ENCODE assay signal across 10 mouse cellular contexts in the genomic region with DNA sequence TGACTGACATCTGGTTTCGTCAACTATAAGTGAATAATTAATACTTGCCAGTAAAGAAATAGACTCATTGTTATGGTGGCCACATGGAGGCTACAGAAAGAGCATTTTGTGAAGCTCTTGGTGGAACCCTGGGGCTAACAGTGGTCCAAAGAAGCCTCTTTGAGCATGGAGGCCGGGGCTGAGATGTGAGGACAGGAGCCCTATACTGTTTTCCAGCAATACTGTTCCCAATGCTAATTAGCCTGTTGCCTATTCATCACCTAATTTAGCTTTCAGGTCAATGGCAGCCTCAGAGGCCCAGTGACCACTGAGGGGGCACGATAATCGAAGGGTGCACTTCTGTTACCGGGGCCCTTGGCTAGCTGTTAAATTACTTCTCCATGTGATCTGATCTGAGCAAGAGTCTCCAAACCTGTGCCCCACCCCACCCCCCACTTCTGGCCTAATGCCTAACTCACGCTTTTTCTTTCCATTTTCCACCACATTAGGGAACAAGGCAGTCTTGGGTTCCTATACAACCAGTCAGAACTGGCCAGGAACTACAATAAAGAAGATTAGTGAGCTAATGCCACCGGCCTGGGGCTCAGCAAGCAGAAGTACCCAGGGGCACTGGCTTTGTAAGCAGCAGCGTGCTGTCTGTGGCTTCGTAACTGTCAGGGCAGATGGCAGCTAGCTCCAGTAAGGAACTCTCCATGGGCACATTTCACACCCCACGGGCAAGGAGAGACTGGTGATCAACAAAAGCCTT. TPM values are rescaled to one million over a fixed set of nuclear protein-coding genes. Genes with fewer than 3 reads are reported as not detected.
DNase-seq lines count a peak whose midpoint lies in the region; ATAC-seq and TF ChIP-seq lines count a peak whose summit lies in the region.
"Had no signal": no experiment of that assay in that cellular context is flagged by ENCODE, and none has a peak within 500 bp of the region (broad histone marks: within the 10 kb centered on the region; RNA-seq: fewer than 3 reads in every experiment).

No protein-coding gene starts in this region.

- peaks cover 44% of the 10 kb centered on the region for H3K4me1 ChIP-seq in hindbrain, embryonic 15.5 days (replicated peaks)
- peaks cover 21% of the 10 kb centered on the region for H3K4me1 ChIP-seq in neural tube, embryonic 14.5 days (ENCODE audit: control insufficient read depth, insufficient read depth, low read length)
- H3K4me1 ChIP-seq in intestine, postnatal 0 days (replicated peaks; ENCODE audit: control insufficient read depth, insufficient read depth, low read length), result no peaks in the 10 kb centered on the region

- no peaks in the 10 kb centered on the region for H3K9me3 ChIP-seq in hindbrain, embryonic 15.5 days
- no peaks in the 10 kb centered on the region for H3K9me3 ChIP-seq in neural tube, embryonic 14.5 days (ENCODE audit: control insufficient read depth, low read length)
- no peaks in the 10 kb centered on the region for H3K9me3 ChIP-seq in intestine, postnatal 0 days (ENCODE audit: control insufficient read depth)
- H3K9me3 ChIP-seq: G1E; heart, embryonic 13.5 days had no signal

- H3K27me3 ChIP-seq in hindbrain, embryonic 15.5 days, result no peaks in the 10 kb centered on the region
- peaks cover 3% of the 10 kb centered on the region; the same call in 1 of the 2 replicates for H3K27me3 ChIP-seq in neural tube, embryonic 14.5 days (ENCODE audit: control insufficient read depth, insufficient read depth, low read length)
- peaks cover 11% of the 10 kb centered on the region for H3K27me3 ChIP-seq in intestine, postnatal 0 days (replicated peaks; ENCODE audit: control insufficient read depth, insufficient read depth, low read length)

- WGBS in hindbrain, embryonic 15.5 days, result 12% methylated on average over 10 of the region's 10 CpGs
- WGBS in neural tube, embryonic 14.5 days, result 16% methylated on average over 10 of the region's 10 CpGs
- WGBS in intestine, postnatal 0 days, result 87% methylated on average over 10 of the region's 10 CpGs

- no peaks in the 10 kb centered on the region for H3K36me3 ChIP-seq in hindbrain, embryonic 15.5 days
- no peaks in the 10 kb centered on the region for H3K36me3 ChIP-seq in neural tube, embryonic 14.5 days (ENCODE audit: control insufficient read depth, insufficient read depth, low read length)
- no peaks in the 10 kb centered on the region for H3K36me3 ChIP-seq in intestine, postnatal 0 days (ENCODE audit: control insufficient read depth, insufficient read depth)
- H3K36me3 ChIP-seq: G1E; heart, embryonic 13.5 days had no signal

- peak overlapping the region; percentile 82 for H3K4me2 ChIP-seq in hindbrain, embryonic 15.5 days
- H3K4me2 ChIP-seq in neural tube, embryonic 14.5 days (ENCODE audit: low read depth, low read length), result peak overlapping the region; percentile 92
- H3K4me2 ChIP-seq in intestine, postnatal 0 days (replicated peaks; ENCODE audit: low read depth), result no peak overlapping the region

- TF ChIP-seq CTCF in intestine, postnatal 0 days (IDR thresholded peaks at IDR 0.05; ENCODE audit: low read depth), result no peak

- peak; percentile 37 for DNase-seq in kidney, adult 11 months
- DNase-seq in kidney, postnatal 4 days, result no peak
- DNase-seq in cerebellum, adult 9-11 months, result peak; percentile 78
- no peak for DNase-seq in c-Kit-positive CD71-positive TER-119-positive erythroid progenitor cells, embryonic 14.5 days (ENCODE audit: low spot score)
- DNase-seq in lung, postnatal 25 days (ENCODE audit: low spot score), result no peak

- peak overlapping the region; percentile 82 for H3K9ac ChIP-seq in hindbrain, embryonic 15.5 days
- H3K9ac ChIP-seq in neural tube, embryonic 14.5 days (replicated peaks; ENCODE audit: low read depth, low read length), result peak overlapping the region; percentile 34; the same call in 1 of the 2 replicates
- H3K9ac ChIP-seq in intestine, postnatal 0 days (ENCODE audit: low read depth, low read length), result no peak overlapping the region
- H3K9ac ChIP-seq: heart, embryonic 13.5 days had no signal

- peak; percentile 25; the same call in 1 of the 2 replicates for ATAC-seq in hindbrain, embryonic 15.5 days (ENCODE audit: low FRiP score, low read depth)
- peak; percentile 25; the same call in 1 of the 2 replicates for ATAC-seq in neural tube, embryonic 14.5 days (ENCODE audit: low read depth)
- no peak for ATAC-seq in intestine, postnatal 0 days

- H3K27ac ChIP-seq in hindbrain, embryonic 15.5 days (replicated peaks), result peak overlapping the region; percentile 85
- peak overlapping the region; percentile 46 for H3K27ac ChIP-seq in neural tube, embryonic 14.5 days (ENCODE audit: low read depth, low read length)
- no peak overlapping the region for H3K27ac ChIP-seq in intestine, postnatal 0 days (ENCODE audit: low read depth, low read length)
- H3K27ac ChIP-seq: heart, embryonic 13.5 days had no signal

- peak overlapping the region; percentile 59 for H3K4me3 ChIP-seq in hindbrain, embryonic 15.5 days
- H3K4me3 ChIP-seq in neural tube, embryonic 14.5 days (ENCODE audit: low read depth, low read length), result peak overlapping the region; percentile 97
- H3K4me3 ChIP-seq in intestine, postnatal 0 days (ENCODE audit: low read depth, low read length), result no peak overlapping the region
- H3K4me3 ChIP-seq: heart, embryonic 13.5 days had no signal

RNA-seq across cellular contexts. Expression of gene Cyfip2, which starts 2.7 kb away (rescaled TPM):
- polyA plus RNA-seq in hindbrain, embryonic 15.5 days (2015; fragmentation: Nextera tagmentation; extraction: Ambion mirVana), result 90.3 and 95.4 TPM in 2 replicates
- polyA plus RNA-seq in neural tube, embryonic 14.5 days (2014; fragmentation: Nextera tagmentation; extraction: Ambion mirVana), result 128 and 129 TPM in 2 replicates
- polyA plus RNA-seq in intestine, postnatal 0 days (2015; fragmentation: Nextera tagmentation; extraction: Ambion mirVana), result 1.9 and 2.0 TPM in 2 replicates

Comparison
In these comparisons a context has a peak if more than half of its experiments do, and no peak if none do; other contexts are left out.
1. DNase-seq: peak in kidney, adult 11 months (single experiment) and cerebellum, adult 9-11 months (single experiment); none in kidney, postnatal 4 days (0 of 2), c-Kit-positive CD71-positive TER-119-positive erythroid progenitor cells, embryonic 14.5 days (single experiment) and lung, postnatal 25 days (single experiment).
2. RNA of gene Cyfip2, which starts 2.7 kb away (polyA plus RNA-seq): 128 to 129 TPM in neural tube, embryonic 14.5 days and 90.3 to 95.4 TPM in hindbrain, embryonic 15.5 days; 1.9 to 2.0 TPM in intestine, postnatal 0 days; every median in the first group is over 10 times any median in the second.